Mouse (Mus musculus) lung, postnatal 0 days (tissue): ENCODE measurements around the gene Brox. TPM values are rescaled to one million over a fixed set of nuclear protein-coding genes. Genes with fewer than 3 reads are reported as not detected.
A peak's percentile ranks its signal among the peaks of the same experiment; 100 is the strongest.
"Not testable (repeated sequence)": the region's sequence is repeated elsewhere in the genome, so short reads cannot be mapped to it uniquely, and the experiment has no call there.

ENCODE experiments used
- ATAC-seq: fragments of 200-750 bp; cut with Nextera tagmentation; 2 replicates; pipeline ENCODE4 v1.8.0; 2017; ENCODE audit warnings: moderate library complexity
- DNase-seq: peaks from one replicate; pipeline ENCODE4 v3.0.0-alpha.2; 2016; ENCODE audit warnings: low spot score
- H3K27ac ChIP-seq: fragments of 300-500 bp; sonication (generic); 2 replicates; pipeline ENCODE4 v1.5.1; 2014; ENCODE audit warnings: antibody characterized with exemption, mild to moderate bottlenecking, low read length, mixed read lengths
- H3K27me3 ChIP-seq: fragments of 300-500 bp; sonication (generic); replicated peaks from 2 replicates; pipeline ENCODE4 v1.6.1; 2014; ENCODE audit warnings: low read length, mixed read lengths; ENCODE audit not compliant: insufficient read depth
- H3K36me3 ChIP-seq: fragments of 300-500 bp; sonication (generic); 2 replicates; pipeline ENCODE4 v1.6.1; 2014; ENCODE audit warnings: low read length, mixed read lengths; ENCODE audit not compliant: insufficient read depth
- H3K4me1 ChIP-seq: fragments of 300-500 bp; sonication (generic); 2 replicates; pipeline ENCODE4 v1.6.1; 2014; ENCODE audit warnings: antibody characterized with exemption, low read depth, low read length, mixed read lengths; ENCODE audit not compliant: insufficient read depth
- H3K4me2 ChIP-seq: fragments of 300-500 bp; sonication (generic); replicated peaks from 2 replicates; pipeline ENCODE4 v1.6.1; 2014; ENCODE audit warnings: low read depth, mild to moderate bottlenecking, low read length, moderate library complexity, mixed read lengths
- H3K4me3 ChIP-seq: fragments of 300-500 bp; sonication (generic); 2 replicates; pipeline ENCODE4 v1.5.1; 2014; ENCODE audit warnings: low read depth, low read length
- H3K9ac ChIP-seq: fragments of 300-500 bp; sonication (generic); replicated peaks from 2 replicates; pipeline ENCODE4 v1.6.1; 2014; ENCODE audit warnings: low read depth, mild to moderate bottlenecking
- H3K9me3 ChIP-seq: fragments of 300-500 bp; sonication (generic); 2 replicates; pipeline ENCODE4 v1.6.1; 2016; ENCODE audit warnings: low read length, mixed read lengths
- CTCF ChIP-seq: IDR thresholded peaks from 2 replicates; pipeline ENCODE4 v1.5.1; 2016; ENCODE audit warnings: antibody characterized with exemption, mild to moderate bottlenecking
- EP300 ChIP-seq: IDR thresholded peaks from 2 replicates; pipeline ENCODE4 v1.6.1; 2016; ENCODE audit warnings: antibody characterized with exemption, mild to moderate bottlenecking, control low read depth
- WGBS: fragments of 180-500 bp; shearing (Covaris S2); extraction: QIAGEN DNeasy Blood & Tissue Kit; methylation state at CpG from one replicate; pipeline ENCODE4 v1.1.7; 2014; 5-methylcytosine and 5-hydroxymethylcytosine counted together
- polyA plus RNA-seq: library from polyadenylated mRNA; unstranded; fragments of >200 nt; fragmentation: Nextera tagmentation; extraction: Ambion mirVana; gene quantifications from 2 replicates; pipeline ENCODE4 v1.2.1, GENCODE M21; 2015

The Brox gene
- polyA plus RNA-seq, 1 experiment from 2014 or later, result 37.7 TPM

- TF ChIP-seq CTCF (no peak), EP300 (no peak)
- H3K9ac ChIP-seq, result no peak overlapping the region
Observed at GRCm38 (mm10) chr1:183323923-183324322, 26.9 kb upstream of the Brox start.

GRCm38 (mm10) chr1:183322496-183322895, 25.4 kb upstream of the Brox start:
- H3K9me3 ChIP-seq, H3K9ac ChIP-seq, H3K4me2 ChIP-seq, ATAC-seq, DNase-seq, H3K27ac ChIP-seq, H3K4me1 ChIP-seq, H3K27me3 ChIP-seq, H3K4me3 ChIP-seq: not testable (repeated sequence)
- WGBS, result 71% methylated on average over 5 of the region's 5 CpGs
- H3K36me3 ChIP-seq, result peaks cover 20% of the 10 kb centered on the region

More at GRCm38 (mm10) chr1:183323923-183324322, 26.9 kb upstream of the Brox start:
- H3K27me3 ChIP-seq, result no peaks in the 10 kb centered on the region
- no peaks in the 10 kb centered on the region for H3K9me3 ChIP-seq
- H3K4me2 ChIP-seq, result no peak overlapping the region
- DNase-seq (no peak), ATAC-seq (no peak)
- H3K4me1 ChIP-seq, result no peaks in the 10 kb centered on the region
- WGBS, result 98% methylated on average over 2 of the region's 2 CpGs
- H3K27ac ChIP-seq, result no peak overlapping the region
- no peak overlapping the region for H3K4me3 ChIP-seq
- H3K36me3 ChIP-seq, result peaks cover 33% of the 10 kb centered on the region

- no peak for TF ChIP-seq EP300
- TF ChIP-seq CTCF, result no peak
- ATAC-seq (no peak), DNase-seq (no peak)
- H3K27ac ChIP-seq, result no peak overlapping the region
- H3K9me3 ChIP-seq, result no peaks in the 10 kb centered on the region
- no peak overlapping the region for H3K9ac ChIP-seq
- H3K4me1 ChIP-seq, result no peaks in the 10 kb centered on the region
- WGBS, result 60% methylated on average over 3 of the region's 3 CpGs
- peaks cover 11% of the 10 kb centered on the region; the same call in 1 of the 2 replicates for H3K36me3 ChIP-seq
- H3K4me2 ChIP-seq, result no peak overlapping the region
- no peak overlapping the region for H3K4me3 ChIP-seq
- no peaks in the 10 kb centered on the region for H3K27me3 ChIP-seq
Observed at GRCm38 (mm10) chr1:183320708-183321107, 23.6 kb upstream of the Brox start.

- Histone ChIP-seq H3K27ac (no peak overlapping the region), H3K4me3 (no peak overlapping the region), H3K36me3 (peaks cover 22% of the 10 kb centered on the region), H3K27me3 (no peaks in the 10 kb centered on the region), H3K4me2 (no peak overlapping the region), H3K9me3 (no peaks in the 10 kb centered on the region), H3K4me1 (no peaks in the 10 kb centered on the region), H3K9ac (no peak overlapping the region)
- 89% methylated on average over 2 of the region's 2 CpGs for WGBS
- ATAC-seq (no peak), DNase-seq (no peak)
- TF ChIP-seq EP300 (no peak), CTCF (peak; percentile 44)
Observed at GRCm38 (mm10) chr1:183315783-183316182, 18.7 kb upstream of the Brox start.

GRCm38 (mm10) chr1:183312076-183312475, 15.0 kb upstream of the Brox start:
- H3K4me1 ChIP-seq, result no peaks in the 10 kb centered on the region
- 95% methylated on average over 2 of the region's 2 CpGs for WGBS
- DNase-seq (no peak), ATAC-seq (no peak)
- H3K27me3 ChIP-seq, result no peaks in the 10 kb centered on the region
- no peak overlapping the region for H3K4me3 ChIP-seq
- H3K36me3 ChIP-seq, result peaks cover 22% of the 10 kb centered on the region
- H3K4me2 ChIP-seq, result no peak overlapping the region
- no peaks in the 10 kb centered on the region for H3K9me3 ChIP-seq
- no peak overlapping the region for H3K27ac ChIP-seq
- H3K9ac ChIP-seq, result no peak overlapping the region
- TF ChIP-seq CTCF (no peak), EP300 (no peak)

GRCm38 (mm10) chr1:183309601-183310000, 12.5 kb upstream of the Brox start:
- not testable (repeated sequence) for H3K4me3 ChIP-seq, H3K27ac ChIP-seq, H3K4me1 ChIP-seq, ATAC-seq, H3K4me2 ChIP-seq, H3K27me3 ChIP-seq, DNase-seq, H3K9ac ChIP-seq, H3K36me3 ChIP-seq, H3K9me3 ChIP-seq
- 85% methylated on average over 2 of the region's 2 CpGs for WGBS

GRCm38 (mm10) chr1:183308476-183308875, 11.4 kb upstream of the Brox start:
- H3K9me3 ChIP-seq, result no peaks in the 10 kb centered on the region
- no peak for TF ChIP-seq CTCF
- no peak for TF ChIP-seq EP300
- no peaks in the 10 kb centered on the region for H3K27me3 ChIP-seq
- H3K4me2 ChIP-seq, result no peak overlapping the region
- no peaks in the 10 kb centered on the region for H3K4me1 ChIP-seq
- H3K4me3 ChIP-seq, result no peak overlapping the region
- ATAC-seq (no peak), DNase-seq (no peak)
- no peak overlapping the region for H3K9ac ChIP-seq
- WGBS, result 87% methylated on average over 1 of the region's 1 CpGs
- no peaks in the 10 kb centered on the region; the same call in 1 of the 2 replicates for H3K36me3 ChIP-seq
- no peak overlapping the region for H3K27ac ChIP-seq
